Mouse (Mus musculus): ENCODE measurements around the gene Eif4enif1.
A peak's percentile ranks its signal among the peaks of the same experiment; 100 is the strongest.
"Not testable (repeated sequence)": the region's sequence is repeated elsewhere in the genome, so short reads cannot be mapped to it uniquely, and the experiment has no call there.

The Eif4enif1 gene

GRCm38 (mm10) chr11:3202231-3202701, at the start of gene Eif4enif1:
Gene Eif4enif1 (plus strand): TSS chr11:3202392.
- DNase-seq (ENCODE audit: low spot score in 2 of 2), result peak; percentile 90 to 94

DNA sequence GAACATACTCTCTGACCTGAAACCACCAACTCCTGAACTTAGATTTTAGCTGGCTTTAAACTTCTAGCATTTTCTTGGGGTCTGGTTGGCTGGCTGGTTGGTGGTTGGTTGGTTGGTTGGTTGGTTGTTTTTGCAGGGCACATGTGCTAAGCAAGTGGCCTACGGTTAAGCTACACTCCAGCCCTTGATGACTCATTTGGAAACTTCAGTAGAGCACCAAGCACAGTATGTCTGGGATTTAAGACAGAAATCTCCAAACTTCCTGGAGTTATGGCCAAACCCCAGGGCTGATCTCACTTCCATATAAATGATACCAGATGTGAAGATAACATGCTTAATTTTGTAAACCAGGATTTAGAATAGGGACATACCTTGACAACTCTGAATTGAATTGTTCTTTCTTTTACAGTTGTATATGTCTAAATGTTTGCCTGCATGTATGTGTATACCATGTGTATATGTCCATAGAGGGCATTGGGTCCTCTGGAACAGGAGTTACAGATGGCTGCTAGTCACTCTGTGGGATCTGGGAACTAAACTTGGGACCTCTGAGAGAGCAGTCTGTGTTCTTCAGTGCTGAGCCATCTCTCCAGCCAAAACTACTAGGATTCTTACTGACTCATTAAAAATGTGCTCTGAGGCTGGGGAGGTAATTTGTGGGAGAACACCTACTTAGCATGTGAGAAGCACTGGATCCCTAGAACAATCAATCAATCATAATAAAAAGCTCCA, 48.4 kb upstream of the Eif4enif1 start:
- peak; percentile 85 to 86 for DNase-seq (ENCODE audit: low spot score in 2 of 2)

- DNase-seq (ENCODE audit: low spot score in 2 of 2), result not testable (repeated sequence)
Observed at GRCm38 (mm10) chr11:3156991-3157390, 45.2 kb upstream of the Eif4enif1 start.

DNA sequence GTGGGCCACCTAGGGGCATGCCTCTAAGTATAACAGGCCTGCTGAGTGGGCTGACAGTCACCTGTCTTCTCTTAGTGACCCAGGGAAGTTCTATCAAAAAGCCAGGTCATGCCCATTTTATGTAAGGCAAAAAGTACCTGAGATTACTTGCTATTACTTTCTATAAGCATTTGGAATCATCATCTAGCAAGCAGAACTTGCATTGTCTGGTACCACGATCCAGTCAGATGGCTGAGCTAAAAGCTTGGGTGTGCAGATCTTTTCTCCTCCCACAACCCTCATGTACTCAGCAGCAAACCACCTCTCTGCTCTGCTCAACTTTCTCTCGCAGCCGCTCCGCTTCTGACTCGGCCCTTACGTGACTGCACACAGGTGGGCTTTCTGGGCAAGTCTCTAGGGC, 44.2 kb upstream of the Eif4enif1 start:
- not testable (repeated sequence) for DNase-seq (ENCODE audit: low spot score in 2 of 2)

GRCm38 (mm10) chr11:3158800-3159199, 43.4 kb upstream of the Eif4enif1 start:
- DNase-seq (ENCODE audit: low spot score in 2 of 2), result not testable (repeated sequence)

DNA sequence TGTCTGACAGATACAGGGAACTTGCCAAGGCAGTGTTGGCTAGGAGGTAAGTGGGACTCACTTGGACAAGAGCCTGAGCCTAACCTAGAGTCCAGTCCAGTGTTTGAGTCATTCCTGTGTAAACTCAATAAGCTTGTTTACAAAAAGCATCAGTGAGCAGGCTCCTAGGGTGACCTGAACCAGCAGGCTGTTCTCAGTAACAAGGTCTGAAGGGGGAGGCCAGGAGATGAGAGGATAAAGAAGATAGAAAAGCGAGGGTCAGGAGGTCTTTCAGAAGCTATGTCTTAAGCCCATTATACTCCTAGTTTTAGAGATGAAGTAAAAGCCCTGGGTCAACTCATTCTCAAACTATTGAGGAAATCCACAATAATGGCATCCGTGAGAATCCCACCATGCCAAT, 40.8 kb upstream of the Eif4enif1 start:
- peak; percentile 76 to 80 for DNase-seq (ENCODE audit: low spot score in 2 of 2)

DNA sequence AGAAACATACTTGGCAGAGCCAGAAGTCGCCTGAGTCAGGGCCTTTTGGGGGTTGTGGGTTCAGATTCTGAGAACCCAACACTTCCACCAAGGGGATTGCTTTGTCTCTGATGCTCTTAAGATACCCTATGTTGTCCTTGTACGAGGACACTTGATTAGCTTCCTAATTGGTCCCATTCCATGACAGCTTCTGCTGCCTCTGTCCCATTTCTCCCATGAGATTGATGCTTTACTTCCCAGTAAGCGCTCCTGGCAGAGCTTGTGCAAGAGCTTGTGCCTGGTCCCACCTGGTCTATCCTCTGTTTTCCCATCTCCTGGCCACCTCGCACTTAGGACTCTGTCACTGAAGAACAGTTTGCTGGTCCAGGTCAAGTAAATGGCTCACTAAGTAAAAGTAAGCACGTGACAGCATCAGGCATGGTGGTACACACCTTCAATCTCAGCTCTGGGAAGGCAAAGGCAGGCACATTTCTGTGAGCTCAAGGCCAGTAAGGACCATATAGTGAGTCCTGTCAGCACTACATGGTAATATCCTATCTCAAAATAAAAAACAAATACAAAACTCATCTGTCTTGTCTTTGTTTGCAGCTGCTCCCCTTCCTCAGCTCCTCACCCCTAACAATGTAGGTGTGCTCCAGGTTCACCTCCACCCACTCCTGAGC, 39.8 kb upstream of the Eif4enif1 start:
- peak; percentile 81 to 85 for DNase-seq (ENCODE audit: low spot score in 2 of 2)

DNA sequence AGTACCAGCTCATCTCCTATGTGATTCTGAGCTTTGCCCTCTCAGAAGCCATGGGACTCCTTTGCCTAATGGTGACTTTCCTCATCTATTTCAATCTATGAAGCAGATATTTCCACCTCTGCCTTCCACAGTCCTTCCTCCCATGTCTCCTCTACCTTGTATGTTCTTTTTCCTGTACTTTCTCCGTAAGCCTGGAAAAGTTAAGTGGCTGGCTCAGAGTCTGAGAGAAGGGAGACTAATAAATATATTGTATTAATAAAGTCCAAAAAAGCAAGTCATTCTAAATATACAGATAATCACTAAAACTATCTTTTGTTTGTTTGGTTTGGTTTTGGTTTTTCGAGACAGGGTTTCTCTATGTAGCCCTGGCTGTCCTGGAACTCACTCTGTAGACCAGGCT, 39.1 kb upstream of the Eif4enif1 start:
- DNase-seq (ENCODE audit: low spot score in 2 of 2), result peak in 1 of 2 experiments; percentile 65

DNA sequence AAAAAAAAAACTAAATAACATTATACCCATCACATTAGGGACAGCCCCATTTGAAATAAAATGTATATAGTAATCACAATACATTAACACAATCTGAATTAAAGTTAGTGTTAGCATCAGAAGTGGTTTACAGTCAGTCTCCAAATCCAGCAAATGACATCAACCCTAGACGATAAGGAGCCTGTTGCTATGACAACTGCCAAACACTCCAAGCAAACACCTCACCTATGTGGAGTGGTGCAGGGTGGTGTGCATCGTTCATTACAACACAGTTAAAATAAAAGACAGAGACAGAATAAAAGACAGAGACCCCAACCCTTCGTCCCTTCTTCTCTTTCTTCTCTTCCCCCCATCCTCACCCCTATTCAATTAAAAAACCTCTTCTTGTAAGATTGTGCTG, 38.5 kb upstream of the Eif4enif1 start:
- DNase-seq (ENCODE audit: low spot score in 2 of 2), result not testable (repeated sequence)

DNA sequence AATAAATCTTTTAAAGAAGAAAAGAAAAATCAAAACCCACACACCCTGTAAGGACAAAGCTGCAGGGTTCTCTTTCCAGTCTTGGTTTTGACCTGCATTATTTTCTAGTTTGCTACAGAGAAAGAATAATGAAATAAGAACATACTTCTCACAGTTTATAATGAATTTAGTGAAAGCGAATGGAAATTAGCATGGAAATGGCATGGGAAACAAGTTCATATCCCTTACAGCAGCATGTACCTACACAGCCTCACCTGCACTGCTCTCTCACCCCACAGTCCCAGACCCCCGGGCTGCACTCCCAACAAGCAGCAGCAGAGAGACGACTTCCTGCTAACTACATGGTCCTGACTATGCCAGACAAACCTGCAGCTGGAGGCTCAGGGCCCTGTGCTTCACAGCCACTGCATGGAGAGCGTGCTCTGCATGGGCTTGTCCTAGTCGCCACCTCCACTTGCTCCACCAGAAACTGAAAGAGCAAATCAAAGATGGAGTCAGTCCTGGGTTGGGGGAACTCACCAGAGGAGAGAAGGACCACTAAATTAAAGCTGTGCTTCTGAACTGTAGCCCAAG, 36.9 kb upstream of the Eif4enif1 start:
- DNase-seq (ENCODE audit: low spot score in 2 of 2), result not testable (repeated sequence)

GRCm38 (mm10) chr11:3166321-3166720, 35.9 kb upstream of the Eif4enif1 start:
- peak; percentile 54 to 56 for DNase-seq (ENCODE audit: low spot score in 2 of 2)

- not testable (repeated sequence) for DNase-seq (ENCODE audit: low spot score in 2 of 2)
Observed at GRCm38 (mm10) chr11:3167129-3167528, 35.1 kb upstream of the Eif4enif1 start.

DNA sequence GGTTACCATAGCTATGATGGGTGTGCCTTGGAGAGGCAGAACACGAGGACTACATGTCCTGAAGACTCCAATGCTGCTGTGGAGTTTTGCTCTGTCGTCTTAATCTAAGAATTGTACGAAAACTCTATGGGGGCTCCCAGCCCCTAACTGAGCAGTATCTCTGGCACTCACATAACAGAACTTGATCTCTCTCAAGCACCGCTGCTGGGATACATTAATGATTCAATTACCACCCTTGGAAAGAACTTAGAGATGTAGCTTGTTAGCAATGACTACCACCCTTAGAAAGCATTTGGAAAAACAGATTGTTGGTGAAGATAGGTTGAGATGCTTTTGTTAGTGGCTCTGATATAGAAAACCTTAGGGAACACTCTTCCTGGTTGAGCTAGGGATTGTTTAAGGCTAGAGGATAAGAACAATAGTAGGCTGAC, 34.6 kb upstream of the Eif4enif1 start:
- peak; percentile 75 to 79 for DNase-seq (ENCODE audit: low spot score in 2 of 2)

DNA sequence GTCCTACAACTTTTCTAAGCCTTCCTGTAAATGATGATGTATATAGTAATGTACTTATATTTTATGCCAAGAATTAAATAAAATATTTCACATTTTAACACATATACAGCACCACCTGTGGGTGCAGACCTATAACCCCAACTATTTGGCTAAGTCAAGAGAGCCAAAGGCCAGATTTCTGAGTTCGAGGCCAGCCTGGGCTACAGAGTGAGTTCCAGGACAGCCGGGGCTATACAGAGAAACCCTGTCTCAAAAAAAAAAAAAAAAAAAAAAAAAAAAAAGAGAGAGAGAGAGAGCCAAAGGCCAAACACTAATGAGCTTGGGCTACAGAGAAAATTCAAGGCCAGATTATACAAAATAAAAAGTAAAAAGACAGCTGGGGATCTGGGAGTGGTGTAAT, 33.1 kb upstream of the Eif4enif1 start:
- DNase-seq (ENCODE audit: low spot score in 2 of 2), result peak; percentile 56

DNA sequence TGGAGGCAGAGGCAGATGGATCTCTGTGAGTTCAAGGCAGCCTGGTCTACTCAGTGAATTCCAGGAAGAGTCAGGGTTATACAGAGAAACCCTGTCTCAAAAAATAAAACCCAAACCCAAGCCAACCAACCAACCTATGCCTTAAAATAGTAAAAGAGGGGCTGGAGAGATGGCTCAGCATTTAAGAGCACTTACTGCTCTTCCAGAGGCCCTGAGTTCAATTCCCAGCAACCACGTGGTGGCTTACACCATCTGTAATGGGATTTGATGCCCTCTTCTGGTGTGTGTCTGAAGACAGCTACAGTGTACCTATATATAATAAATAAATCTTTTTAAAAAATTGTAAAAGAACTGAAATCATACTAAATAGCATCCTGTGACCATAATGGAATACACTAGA, 30.3 kb upstream of the Eif4enif1 start:
- DNase-seq (ENCODE audit: low spot score in 2 of 2), result peak; percentile 69

GRCm38 (mm10) chr11:3172526-3172925, 29.7 kb upstream of the Eif4enif1 start:
- not testable (repeated sequence) for DNase-seq (ENCODE audit: low spot score in 2 of 2)

- peak; percentile 81 for DNase-seq (ENCODE audit: low spot score in 2 of 2)
Observed at GRCm38 (mm10) chr11:3173425-3174318, 28.5 kb upstream of the Eif4enif1 start.

DNA sequence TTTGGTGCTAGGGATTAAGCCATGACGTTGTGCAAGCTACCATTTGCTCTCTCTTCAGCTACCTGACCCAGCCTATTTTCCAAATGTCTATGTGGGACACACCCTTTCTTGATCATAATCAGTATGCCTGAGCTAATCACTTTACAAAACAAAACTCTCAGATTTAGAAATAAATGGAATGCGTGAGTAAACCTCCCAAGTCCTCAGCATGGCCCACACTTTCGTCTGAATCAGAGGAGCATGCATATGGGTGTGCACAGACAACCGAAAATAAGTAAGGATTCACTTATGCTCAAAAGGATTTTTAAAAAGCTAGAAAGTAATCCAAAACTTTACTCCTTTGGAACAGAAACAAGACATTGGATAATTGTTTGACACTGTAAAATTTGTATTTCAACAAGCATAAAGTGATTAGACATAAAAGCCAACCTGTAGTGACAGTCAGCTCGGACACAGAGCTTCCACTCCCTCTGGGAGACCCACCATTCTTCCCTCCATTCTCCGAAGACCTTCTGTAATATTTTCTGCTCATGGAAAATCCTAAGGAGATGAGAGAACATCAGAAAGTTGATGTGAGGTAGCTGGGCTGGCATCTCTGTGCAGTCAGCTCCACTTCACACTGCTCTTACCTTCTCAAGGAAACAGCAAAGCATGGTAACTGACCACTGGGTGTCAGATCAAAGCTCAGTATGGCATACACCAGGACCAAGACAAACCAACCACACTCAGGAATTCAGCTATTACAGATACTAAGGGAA, 23.0 kb upstream of the Eif4enif1 start:
- not testable (repeated sequence) for DNase-seq (ENCODE audit: low spot score in 2 of 2)

GRCm38 (mm10) chr11:3179726-3180092, 22.5 kb upstream of the Eif4enif1 start:
- DNase-seq (ENCODE audit: low spot score in 2 of 2), result peak; percentile 55

GRCm38 (mm10) chr11:3180510-3181160, 21.6 kb upstream of the Eif4enif1 start:
- DNase-seq (ENCODE audit: low spot score in 2 of 2), result peak in 1 of 2 experiments; percentile 23
